Comparison of ENCODE assay signal across 11 mouse cellular contexts in genomic region chr9:58672474-58672873, GRCm38 (mm10).
A peak's percentile ranks its signal among the peaks of the same experiment; 100 is the strongest.
DNase-seq lines count a peak whose midpoint lies in the region; ATAC-seq and TF ChIP-seq lines count a peak whose summit lies in the region.
"Had no signal": no experiment of that assay in that cellular context is flagged by ENCODE, and none has a peak within 500 bp of the region (broad histone marks: within the 10 kb centered on the region; RNA-seq: fewer than 3 reads in every experiment).

No protein-coding gene starts in this region.

- 14% methylated on average over 4 of the region's 4 CpGs for WGBS in lung, embryonic 14.5 days
- WGBS in hindbrain, postnatal 0 days, result 43% methylated on average over 4 of the region's 4 CpGs

- no peak for ATAC-seq in lung, embryonic 14.5 days (ENCODE audit: insufficient read depth)
- ATAC-seq in hindbrain, postnatal 0 days, result no peak
- ATAC-seq: forebrain, embryonic 14.5 days had no signal

- no peak for TF ChIP-seq CTCF in lung, embryonic 14.5 days (IDR thresholded peaks at IDR 0.05; ENCODE audit: low read depth)
- no peak for TF ChIP-seq CTCF in hindbrain, postnatal 0 days (IDR thresholded peaks at IDR 0.05; ENCODE audit: low read depth)

- no peak overlapping the region for H3K27ac ChIP-seq in lung, embryonic 14.5 days (ENCODE audit: low read depth)
- H3K27ac ChIP-seq in hindbrain, postnatal 0 days, result no peak overlapping the region
- H3K27ac ChIP-seq: limb, embryonic 15.5 days had no signal

- 0 out of 2 replicates have a peak, but pooled peaks cover 3% of the 10 kb centered on the region for H3K4me1 ChIP-seq in lung, embryonic 14.5 days (ENCODE audit: insufficient read depth)
- H3K4me1 ChIP-seq in hindbrain, postnatal 0 days (ENCODE audit: insufficient read depth, low read length), result no peaks in the 10 kb centered on the region

- DNase-seq in ES-CJ7 (ENCODE audit: low read depth, low spot score), result peak; percentile 34
- peak; percentile 87 for DNase-seq in R1 (ENCODE audit: low read depth, low spot score)
- DNase-seq in heart, adult 8-10 months (ENCODE audit: low spot score), result peak; percentile 39
- DNase-seq in lung, embryonic 14.5 days, result peak; percentile 64
- no peak for DNase-seq in hindbrain, postnatal 0 days (ENCODE audit: low spot score)
- DNase-seq in spleen, postnatal 36 days (ENCODE audit: low spot score in 2 of 2), result no peak
- DNase-seq in spleen, adult 18-20 months, result no peak
- DNase-seq in left cerebral cortex, adult 8-10 months (ENCODE audit: low spot score in 2 of 2), result no peak
- DNase-seq: cerebellum, postnatal 36 days had no signal

- no peak overlapping the region for H3K4me2 ChIP-seq in lung, embryonic 14.5 days
- no peak overlapping the region for H3K4me2 ChIP-seq in hindbrain, postnatal 0 days (ENCODE audit: low read depth, low read length)
- H3K4me2 ChIP-seq: limb, embryonic 15.5 days had no signal

- H3K36me3 ChIP-seq in lung, embryonic 14.5 days (ENCODE audit: insufficient read depth), result no peaks in the 10 kb centered on the region
- H3K36me3 ChIP-seq in hindbrain, postnatal 0 days (ENCODE audit: insufficient read depth, low read length), result no peaks in the 10 kb centered on the region
- H3K36me3 ChIP-seq: limb, embryonic 15.5 days had no signal

- H3K9me3 ChIP-seq in lung, embryonic 14.5 days (ENCODE audit: low read depth, low read length), result no peaks in the 10 kb centered on the region
- H3K9me3 ChIP-seq in hindbrain, postnatal 0 days (ENCODE audit: low read length), result no peaks in the 10 kb centered on the region
- H3K9me3 ChIP-seq: limb, embryonic 15.5 days had no signal

- H3K9ac ChIP-seq in lung, embryonic 14.5 days, result no peak overlapping the region
- H3K9ac ChIP-seq in hindbrain, postnatal 0 days (replicated peaks; ENCODE audit: low read length), result no peak overlapping the region
- H3K9ac ChIP-seq: limb, embryonic 15.5 days had no signal

- H3K27me3 ChIP-seq in lung, embryonic 14.5 days (ENCODE audit: insufficient read depth, low read length), result no peaks in the 10 kb centered on the region
- no peaks in the 10 kb centered on the region for H3K27me3 ChIP-seq in hindbrain, postnatal 0 days (ENCODE audit: insufficient read depth, low read length)
- H3K27me3 ChIP-seq: limb, embryonic 15.5 days had no signal

- H3K4me3 ChIP-seq in lung, embryonic 14.5 days (ENCODE audit: low read depth, low read length), result no peak overlapping the region
- H3K4me3 ChIP-seq in hindbrain, postnatal 0 days (ENCODE audit: low read length), result no peak overlapping the region
- H3K4me3 ChIP-seq: limb, embryonic 15.5 days had no signal

Comparison
In these comparisons a context has a peak if more than half of its experiments do, and no peak if none do; other contexts are left out.
1. DNase-seq: peak in ES-CJ7 (single experiment), R1 (single experiment), heart, adult 8-10 months (single experiment) and lung, embryonic 14.5 days (single experiment); none in hindbrain, postnatal 0 days (single experiment), spleen, postnatal 36 days (0 of 2), spleen, adult 18-20 months (0 of 2) and left cerebral cortex, adult 8-10 months (0 of 2).